Mouse (Mus musculus): ENCODE measurements around the gene Itsn1.

The Itsn1 gene

DNA sequence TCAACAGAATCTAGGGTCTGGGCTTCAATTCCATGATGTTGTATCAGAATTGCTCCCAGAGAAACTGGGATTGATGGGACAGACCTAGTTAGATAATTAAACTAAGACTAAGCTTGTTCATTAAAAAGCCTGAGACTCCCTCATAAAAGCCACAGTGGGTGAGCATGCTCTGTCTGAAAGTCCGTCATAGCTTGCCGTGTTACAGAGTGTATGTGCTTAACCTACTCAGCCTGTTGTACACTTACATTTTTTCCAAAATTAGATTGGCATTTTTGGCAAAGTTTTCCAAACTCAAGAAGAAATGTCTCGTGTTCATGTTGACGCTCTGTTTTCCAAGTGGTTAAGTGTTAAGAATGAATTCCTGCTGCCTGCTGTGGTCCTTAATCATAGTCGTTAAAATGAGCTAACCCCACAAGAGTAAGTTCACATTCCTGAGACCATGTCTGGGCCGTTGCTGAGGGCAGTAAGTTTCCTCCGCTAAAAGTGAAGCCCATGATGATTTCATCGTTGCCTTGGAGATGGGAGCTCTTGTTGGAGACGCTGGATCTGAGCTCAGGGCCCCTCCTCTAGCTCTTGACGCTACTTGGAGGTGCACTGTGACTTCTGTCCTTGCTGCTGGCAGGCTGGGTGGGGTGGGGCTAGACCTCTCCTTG lies 117.1 kb downstream of the Itsn1 start:
- no peak for DNase-seq (ENCODE audit: low read depth, low spot score)

DNA sequence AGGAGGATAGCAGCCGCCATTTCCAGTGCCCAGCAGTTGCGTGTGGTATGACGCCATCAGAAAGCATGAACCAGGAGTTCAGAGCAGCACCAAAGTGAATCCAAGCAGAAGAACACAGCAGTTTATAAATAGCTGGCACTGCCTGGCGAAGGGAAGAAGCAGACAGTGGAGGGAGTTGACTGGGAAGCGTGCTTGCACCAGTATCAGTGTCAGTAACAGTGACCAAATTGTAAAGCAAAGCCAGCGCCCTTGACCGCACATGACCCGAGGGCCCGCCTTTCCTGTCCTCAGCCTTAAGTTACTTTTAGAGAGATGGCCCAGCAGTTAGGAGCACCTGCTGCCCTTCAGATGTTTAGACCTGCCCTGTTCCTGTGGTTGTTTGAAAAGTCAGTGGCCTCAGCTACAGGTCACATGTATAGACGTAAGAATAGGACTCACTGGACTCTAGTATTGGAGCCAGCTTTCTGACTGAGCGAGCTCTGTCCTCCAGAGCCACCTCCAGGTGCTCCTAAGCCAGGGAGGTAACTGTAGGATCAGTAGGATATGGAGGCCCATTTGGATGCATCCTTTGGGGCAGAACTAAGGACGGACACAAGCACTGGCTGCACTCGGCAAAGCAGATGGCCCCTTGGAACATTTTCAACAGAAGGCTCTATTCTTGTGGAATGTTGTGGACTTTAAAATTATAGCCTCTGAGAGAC lies 118.6 kb downstream of the Itsn1 start:
- DNase-seq (ENCODE audit: low read depth, low spot score) = no peak

DNA sequence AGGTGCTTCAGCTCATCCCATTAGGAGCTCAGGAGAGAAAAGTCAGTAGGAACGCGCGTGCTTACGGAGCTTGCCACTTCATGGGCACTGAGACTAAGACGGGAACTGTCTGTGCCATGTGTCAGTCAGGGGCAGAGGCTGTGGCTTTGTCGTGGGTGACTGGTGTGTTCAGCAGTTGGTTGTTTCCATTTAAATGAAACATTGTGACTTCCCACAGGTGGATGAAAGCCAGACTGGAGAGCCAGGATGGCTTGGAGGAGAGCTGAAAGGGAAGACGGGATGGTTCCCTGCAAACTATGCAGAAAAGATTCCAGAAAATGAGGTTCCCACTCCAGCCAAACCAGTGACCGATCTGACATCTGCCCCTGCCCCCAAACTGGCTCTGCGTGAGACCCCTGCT lies 119.4 kb downstream of the Itsn1 start:
- no peak for DNase-seq (ENCODE audit: low read depth, low spot score)

DNA sequence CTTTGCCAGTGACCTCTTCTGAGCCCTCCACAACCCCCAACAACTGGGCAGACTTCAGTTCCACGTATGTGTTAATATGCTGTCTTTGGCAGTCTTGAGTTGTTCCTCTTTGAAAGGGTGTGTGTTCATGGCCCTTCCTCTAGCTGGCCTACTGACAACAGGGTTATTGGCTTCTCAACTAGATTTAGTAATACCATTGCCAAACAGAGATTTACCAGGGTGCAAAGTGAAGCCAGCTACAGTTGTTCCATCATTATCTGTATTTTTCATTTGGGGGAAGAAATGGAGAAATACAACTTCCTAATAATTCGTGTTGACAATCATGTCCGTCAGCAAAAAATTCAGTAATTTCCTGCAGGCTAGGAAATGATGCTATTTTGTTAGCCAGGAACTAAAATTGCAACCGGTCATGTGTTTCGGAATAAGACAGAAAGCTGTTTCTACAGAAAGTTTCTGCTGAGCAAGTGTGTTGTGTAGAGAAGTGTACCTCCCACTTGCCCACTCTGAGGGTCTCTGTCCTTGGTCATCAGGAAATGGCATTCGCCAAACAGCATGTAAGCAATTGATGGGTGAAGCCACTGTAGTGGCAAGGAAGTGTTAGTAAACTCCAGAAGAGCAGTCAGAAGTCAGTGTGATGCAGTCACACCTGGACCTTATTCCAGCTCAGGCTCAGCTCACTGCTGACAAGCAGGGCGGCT lies 120.0 kb downstream of the Itsn1 start:
- no peak for DNase-seq (ENCODE audit: low read depth, low spot score)

DNA sequence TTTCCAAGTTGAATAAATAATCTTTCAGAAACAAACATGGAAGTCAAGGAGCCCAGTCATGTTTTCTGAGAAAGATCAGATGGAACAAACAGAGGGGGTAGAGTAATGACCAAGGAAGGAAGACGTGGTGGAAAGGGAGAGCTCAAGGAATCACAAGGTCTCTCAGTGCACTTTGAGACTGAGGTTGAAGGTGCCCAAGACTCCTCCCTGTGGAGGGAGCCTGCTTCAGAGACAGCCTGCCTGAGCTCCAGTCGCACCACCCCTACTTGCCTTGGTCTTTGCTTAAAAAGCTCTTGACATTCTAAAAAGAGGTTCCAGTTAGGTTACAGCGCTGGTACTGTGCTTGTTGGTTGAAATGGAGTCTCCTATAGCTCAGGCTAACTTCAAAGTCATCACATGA lies 121.1 kb downstream of the Itsn1 start:
- DNase-seq (ENCODE audit: low read depth, low spot score) = no peak

DNA sequence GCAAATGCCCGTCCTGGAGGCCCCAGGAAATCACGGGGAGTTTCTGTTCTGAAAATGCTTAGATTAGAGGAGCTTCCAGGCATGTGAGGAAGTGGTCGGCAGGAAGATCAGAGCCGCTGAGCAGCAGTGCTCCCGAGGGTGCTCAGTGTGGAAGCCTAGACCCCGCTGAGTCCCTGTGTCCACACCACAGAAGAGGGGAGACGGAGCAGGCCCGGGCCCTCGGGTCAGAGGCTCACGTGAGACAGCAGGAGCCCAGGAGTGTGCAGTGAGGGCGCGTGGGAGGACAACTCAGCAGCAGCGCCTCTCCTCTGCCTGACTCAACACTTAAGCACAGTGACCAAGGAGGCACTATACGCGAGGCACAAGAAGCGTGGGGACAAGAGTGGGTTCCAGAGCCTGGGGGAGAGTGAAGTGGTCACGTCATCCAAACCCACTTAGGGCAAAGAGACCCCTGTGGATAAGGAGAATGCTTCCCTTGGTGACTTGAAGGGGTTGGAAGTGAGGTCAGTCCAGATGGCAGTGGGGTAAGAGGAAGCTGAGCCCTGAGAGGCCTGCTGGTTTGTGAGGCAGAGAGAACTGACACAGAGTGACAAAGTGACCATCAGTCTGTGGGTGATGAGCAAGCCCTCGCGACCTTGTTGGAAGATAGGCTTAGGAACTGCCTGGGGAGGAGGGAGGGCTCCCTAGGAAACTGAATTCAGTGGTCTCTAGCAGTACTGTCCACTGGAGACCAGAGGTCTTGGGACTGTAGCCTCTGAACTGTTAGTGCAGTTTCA lies 122.6 kb downstream of the Itsn1 start:
- no peak for DNase-seq (ENCODE audit: low read depth, low spot score)

DNA sequence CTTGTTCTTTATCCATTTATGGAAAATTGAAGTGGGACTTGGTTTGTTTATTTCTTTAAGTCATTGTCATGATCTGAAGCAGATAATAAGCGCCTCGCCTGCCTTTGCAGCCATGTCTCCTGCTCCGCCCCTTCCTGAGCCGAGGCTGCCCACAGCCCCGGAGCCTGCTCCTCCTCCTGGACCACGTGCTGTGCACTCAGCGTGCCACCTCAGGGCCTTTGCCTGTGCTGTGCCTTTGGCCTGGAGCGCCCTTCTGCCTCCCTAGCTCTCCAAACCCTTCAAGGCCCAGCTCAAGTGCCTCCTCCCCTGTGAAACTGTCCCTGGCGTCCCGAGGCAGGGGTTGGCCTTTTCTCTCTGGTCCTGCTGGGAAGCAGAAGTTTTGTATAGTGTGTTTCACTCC lies 123.7 kb downstream of the Itsn1 start:
- DNase-seq (ENCODE audit: low read depth, low spot score) = no peak

DNA sequence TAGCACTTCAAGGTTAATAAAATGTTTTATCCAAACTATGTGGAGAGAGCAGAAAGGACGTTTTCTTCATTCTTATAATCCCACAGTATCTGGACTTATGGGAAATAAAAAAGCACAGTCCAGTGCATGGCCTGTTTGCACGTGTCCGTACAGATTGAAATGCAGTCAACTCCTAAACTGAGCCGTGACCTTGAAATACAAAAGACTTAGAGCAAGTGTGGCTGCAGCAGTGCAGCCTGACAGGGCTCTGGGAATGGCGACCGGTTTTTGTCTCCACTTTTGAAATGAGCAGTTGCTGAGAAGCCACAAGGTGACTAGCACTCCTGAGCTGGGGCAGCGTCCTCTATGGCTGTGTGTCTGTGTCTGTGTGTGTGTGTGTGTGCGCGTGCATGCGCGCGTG lies 124.1 kb downstream of the Itsn1 start:
- no peak for DNase-seq (ENCODE audit: low read depth, low spot score)

DNA sequence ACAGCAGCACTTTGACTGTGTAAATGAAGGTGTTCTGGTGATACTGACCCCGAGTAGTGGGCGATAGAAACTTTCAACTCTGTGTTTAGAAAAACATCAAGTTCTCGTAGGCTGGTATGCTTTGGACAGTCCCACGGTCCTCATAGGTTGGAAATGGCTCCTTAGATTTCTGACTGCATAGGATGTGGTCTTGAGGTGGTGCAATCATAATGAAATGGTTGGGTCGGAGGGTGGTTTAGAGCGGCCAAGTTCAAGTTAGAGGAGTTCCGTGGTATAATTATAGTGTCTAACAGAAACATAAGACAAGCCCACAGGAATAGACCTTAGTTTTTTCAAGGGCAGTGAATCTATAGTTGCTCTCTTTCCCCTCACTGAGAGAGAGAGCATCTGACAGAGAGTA lies 129.6 kb downstream of the Itsn1 start:
- no peak for DNase-seq (ENCODE audit: low read depth, low spot score)

DNA sequence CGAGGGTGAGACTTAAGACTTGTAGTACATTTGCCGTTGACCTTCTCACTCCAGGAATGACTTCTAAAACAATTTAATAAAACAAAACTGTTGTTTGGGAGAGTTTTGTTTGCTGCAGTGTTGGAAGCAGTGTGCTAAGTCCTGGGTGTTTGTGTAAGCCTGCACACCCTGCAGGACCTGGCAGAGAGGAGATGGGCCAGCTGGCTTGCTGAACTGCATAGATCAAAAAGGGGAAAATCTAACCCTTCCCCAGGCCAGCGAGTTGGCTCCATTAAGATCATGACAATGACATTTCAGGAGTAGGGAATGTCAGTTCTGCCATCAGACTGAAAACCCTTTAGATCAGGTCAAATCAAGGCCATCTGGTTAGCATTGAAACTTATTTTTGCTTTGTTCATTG lies 130.1 kb downstream of the Itsn1 start:
- DNase-seq (ENCODE audit: low read depth, low spot score) = no peak

DNA sequence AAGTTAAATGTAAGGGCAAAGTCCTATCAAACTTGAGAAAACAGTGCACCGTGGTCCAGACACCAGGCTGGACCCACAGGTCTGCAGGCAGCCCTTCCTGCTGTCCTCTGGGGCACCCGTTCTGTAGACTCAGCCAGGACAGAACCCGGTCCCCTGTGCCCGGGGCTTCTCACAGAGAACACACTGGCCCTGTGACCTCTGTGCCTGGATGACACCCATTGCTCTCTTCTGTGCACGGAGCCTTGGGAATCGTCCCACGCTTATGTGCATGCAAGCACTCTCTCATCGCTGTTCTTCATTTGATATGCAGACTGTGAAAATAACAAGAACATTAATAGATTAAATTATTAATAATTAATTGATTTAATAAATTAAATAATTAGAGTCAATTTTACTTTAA lies 130.9 kb downstream of the Itsn1 start:
- DNase-seq (ENCODE audit: low read depth, low spot score) = no peak

DNA sequence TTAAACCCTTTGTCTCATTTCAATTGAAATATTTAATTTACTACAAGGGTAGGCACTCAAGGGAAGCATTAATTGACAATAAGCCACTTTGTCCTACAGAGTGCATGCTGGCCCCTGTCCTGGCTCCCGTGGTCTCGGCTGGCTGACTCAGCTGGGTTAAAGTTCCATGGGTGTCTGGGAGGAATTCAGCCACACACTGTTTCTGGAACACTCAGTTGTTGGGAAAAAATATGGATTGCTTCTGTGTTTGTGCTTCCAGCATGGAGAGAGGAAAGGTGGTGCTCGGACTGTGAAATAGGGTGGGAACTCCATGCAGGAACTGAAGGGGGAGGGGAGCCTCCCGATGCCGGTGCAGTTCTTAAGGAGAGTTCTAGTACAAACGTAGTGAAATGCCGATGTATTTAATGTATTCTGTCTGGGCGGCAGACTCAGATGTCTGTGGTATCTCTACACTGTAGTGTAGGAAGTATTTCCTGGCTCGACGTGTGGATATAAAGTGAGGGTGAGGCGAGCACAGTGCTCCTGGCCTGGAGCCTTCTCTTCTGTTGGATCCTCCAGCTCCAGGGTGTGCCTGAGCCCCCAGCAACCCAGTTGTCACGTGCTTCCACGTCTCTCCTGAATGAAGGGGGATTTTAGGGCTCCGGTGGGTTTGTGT lies 131.5 kb downstream of the Itsn1 start:
- DNase-seq (ENCODE audit: low read depth, low spot score) = no peak

DNA sequence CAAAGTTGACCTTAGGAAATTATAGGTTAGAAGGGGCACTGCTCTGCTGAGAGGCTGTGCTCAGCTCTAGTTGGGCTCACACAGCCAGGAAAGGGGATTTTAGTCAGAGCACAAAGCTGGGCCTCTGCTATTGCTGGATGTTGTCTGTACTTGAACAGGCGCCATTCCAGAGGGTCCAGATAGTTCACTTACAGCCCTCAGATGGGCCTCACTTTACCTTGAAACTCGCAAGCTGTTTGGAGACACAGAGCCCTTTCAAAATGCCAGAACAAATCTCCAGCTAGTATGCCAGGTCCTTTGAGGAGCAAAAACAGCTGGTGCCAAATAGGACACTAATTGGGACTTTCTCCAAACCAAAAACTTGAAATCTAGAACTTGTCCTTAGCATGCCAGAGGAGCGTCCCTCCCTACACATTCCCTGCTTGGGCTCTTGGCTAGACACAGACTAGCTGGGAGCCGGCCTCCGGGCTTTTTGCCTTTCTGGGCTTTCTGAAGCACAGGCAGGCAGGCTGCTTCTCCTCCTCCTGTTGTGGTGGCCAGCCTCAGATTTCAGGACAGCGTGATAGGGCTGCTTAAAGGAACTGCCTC lies 132.8 kb downstream of the Itsn1 start:
- DNase-seq (ENCODE audit: low read depth, low spot score) = no peak

DNA sequence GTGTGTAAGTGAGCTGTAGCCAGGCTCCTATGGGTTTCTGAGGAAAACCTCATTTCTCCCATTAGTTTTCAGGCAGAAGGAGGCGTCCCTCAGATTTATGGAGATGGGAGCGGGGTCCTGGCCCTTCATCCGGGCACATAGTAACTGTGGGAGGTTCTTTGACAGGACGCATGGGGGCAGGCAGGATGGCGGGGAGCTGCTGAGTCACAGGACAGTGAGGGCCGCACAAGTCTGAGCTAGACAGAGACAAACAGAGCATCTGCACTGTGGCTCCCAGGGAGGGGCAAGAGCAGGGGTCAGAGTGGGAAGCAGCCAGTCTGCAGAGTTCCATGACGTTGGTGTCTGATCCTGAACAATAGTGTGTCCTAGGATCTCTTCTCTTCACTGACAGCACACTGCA lies 133.8 kb downstream of the Itsn1 start:
- no peak for DNase-seq (ENCODE audit: low read depth, low spot score)

DNA sequence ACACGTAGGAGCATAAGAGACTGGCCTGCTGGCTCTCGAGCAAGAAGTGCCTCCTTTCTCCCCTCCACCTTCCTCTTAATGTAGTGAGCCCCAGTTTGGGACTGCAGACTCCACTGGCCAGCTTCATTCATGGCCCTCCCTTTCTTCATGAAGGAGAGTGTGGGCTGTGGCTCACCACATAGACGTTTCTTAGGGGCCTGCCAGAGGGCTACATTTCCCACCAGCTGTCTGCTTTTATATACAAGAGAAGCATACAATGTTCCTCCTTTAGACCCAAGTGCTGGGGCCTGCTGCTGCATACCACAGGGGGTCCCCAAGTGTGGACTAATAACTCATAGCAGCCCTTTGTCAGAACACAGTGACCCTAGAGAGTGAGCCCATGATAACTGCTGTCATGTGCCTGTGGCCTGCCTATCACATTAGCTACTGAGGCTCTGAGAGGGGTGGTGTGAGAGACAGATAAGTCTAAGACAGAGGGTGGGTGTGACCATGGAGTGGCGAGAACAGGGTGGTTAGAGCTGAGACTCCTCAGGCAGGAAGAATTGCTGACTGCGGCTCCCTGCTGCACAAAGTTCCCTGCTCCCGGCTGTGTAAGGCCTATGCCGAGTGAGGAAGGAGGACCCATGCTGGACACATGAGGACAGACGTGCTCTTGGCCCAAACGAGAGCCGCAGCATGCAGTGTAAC lies 135.7 kb downstream of the Itsn1 start:
- DNase-seq (ENCODE audit: low read depth, low spot score) = peak; percentile 65

DNA sequence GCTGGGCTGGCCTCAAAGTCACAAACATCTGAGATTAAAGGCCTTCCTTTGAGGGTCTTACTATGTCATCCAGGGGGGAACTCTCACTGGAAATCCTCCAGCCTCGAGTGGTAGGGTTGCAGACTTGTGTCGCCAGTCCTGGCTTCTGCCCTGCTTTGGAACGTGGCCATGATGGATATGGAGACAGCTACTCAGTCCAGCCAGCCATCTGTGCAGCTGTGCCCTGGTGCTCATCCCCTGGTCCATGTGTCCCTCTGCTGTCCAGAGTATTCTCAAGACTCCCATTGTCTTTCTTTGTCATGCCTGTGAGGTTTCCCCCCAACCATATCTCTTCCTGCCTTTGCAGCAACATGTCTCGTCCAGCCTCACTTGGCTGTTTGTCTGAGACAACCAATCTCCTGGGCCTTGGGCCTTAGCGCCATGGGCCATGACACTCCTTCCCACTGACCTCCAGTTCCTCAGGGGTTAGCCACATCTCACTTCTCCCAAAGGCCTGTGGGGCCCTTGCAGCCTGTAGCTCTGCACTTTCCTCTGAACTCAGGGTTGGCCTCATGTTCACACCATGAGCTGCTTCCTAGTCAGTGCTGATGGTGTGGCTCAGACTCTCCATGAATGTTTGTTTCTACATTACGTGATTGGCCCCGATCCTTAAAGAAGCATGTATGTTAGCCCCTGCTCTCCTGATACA lies 136.6 kb downstream of the Itsn1 start:
- DNase-seq (ENCODE audit: low read depth, low spot score) = no peak

DNA sequence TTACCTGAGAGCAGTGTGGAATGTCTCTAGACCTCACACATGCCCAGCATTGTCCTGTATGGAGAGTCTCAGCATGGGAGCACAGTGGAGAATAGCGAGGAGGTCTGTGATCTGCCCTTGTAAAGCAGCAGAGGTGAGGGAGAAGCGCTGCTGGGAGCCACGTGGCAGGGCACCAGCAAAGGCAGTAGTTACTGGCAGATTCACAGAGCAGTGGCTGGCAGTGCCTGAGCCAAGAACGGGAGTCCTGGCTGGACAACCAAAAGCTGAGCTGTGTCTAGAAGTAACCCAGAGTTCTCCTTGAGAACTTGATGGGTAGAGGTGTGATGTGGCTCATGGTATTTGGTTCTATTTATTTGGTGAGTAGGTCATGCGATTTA lies 137.2 kb downstream of the Itsn1 start:
- DNase-seq (ENCODE audit: low read depth, low spot score) = no peak

DNA sequence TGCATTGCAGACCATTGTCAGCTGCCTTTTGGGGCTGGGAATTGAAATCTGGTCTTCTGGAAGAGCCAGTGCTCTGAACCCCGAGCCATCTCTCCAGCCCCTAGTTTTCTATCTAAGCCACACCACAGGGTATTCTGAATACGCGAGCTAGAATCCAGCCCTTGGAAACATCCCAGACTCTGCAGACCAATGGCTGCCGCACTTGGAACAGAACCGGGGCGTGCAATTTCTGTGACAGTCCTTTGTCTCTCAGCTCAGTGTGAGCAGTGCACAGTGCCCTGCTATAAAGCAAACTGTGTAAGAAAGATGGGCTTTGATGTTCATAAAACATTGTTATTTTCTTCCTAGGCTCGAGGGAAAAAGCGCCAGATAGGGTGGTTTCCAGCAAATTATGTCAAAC lies 138.6 kb downstream of the Itsn1 start:
- DNase-seq (ENCODE audit: low read depth, low spot score) = no peak

DNA sequence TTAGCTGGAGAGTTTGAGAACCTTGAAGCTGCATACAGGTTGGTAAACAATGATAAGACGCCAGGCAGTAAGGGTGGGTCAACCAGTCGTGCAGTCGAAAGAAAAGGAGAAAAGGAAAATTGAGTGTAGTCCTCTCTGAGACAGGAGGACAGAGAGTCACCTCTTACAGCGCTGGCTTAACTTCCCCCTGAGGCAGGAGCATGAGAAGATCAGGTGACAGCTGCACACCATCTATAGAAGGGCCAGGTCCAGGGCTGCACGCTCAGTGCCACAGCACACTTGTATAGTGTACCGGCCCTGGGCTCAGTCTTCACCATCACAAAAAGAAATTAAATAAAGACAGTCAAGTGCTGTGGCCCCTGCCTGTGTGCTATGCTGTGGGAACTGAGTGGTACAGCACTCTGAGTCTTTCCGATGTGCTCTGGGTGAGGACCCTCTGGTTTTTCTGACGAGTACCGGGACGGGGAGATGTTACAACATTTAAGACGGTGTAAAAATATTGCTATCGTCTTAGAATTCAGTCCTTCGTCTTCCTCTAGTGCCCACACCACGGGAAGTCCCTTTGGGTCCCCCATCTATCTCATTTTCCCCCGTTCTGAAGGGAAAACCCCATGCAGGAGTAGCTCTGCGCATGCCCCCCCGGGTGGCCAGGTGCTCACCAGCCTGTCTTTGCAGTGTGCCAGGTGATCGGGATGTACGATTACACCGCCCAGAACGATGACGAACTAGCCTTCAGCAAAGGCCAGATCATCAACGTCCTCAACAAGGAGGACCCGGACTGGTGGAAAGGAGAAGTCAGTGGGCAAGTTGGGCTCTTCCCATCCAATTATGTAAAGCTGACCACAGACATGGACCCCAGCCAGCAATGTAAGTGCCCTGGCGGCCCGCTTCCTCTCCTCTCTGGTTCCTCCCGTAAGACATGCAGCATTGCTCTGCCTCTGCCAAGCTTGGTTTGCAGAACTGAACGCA lies 140.1 kb downstream of the Itsn1 start:
- no peak for DNase-seq (ENCODE audit: low read depth, low spot score)

Data from c-Kit-negative CD71-positive TER-119-positive erythroid progenitor cells, embryonic 14.5 days (primary cell).